Mouse (Mus musculus) naive thymus-derived CD4-positive, alpha-beta T cell, adult 2 months (primary cell): Measurements from ENCODE around the gene Vps11.
"Not testable (repeated sequence)": the region's sequence is repeated elsewhere in the genome, so short reads cannot be mapped to it uniquely, and the experiment has no call there.

Experiments
- DNase-seq: peaks from one replicate; pipeline ENCODE4 v3.0.0-alpha.2; 2011; ENCODE audit warnings: low read depth

Gene Vps11

GRCm38 (mm10) chr9:44361190-44361917 is at the start of gene Vps11:
Gene Vps11 (minus strand): TSS chr9:44361670.
- peak; percentile 98 for DNase-seq

GRCm38 (mm10) chr9:44410647-44411336 is 49.3 kb upstream of the Vps11 start:
- no peak for DNase-seq

- DNase-seq = not testable (repeated sequence)
Observed at GRCm38 (mm10) chr9:44408693-44409092, 47.2 kb upstream of the Vps11 start.

- no peak for DNase-seq
Observed at GRCm38 (mm10) chr9:44407752-44408097, 46.3 kb upstream of the Vps11 start.

GRCm38 (mm10) chr9:44406906-44407751 is 45.7 kb upstream of the Vps11 start, which contains the start of the genes Rps25 and Trappc4:
Gene Rps25 (plus strand): TSS chr9:44407139.
Gene Trappc4 (minus strand): TSS chr9:44407600.
- peak; percentile 96 for DNase-seq

GRCm38 (mm10) chr9:44405011-44405410 is 43.5 kb upstream of the Vps11 start:
- DNase-seq = no peak

- DNase-seq = no peak
Observed at GRCm38 (mm10) chr9:44401081-44401480, 39.6 kb upstream of the Vps11 start.

GRCm38 (mm10) chr9:44399795-44400114 is 38.3 kb upstream of the Vps11 start:
- DNase-seq = no peak

GRCm38 (mm10) chr9:44399114-44399794 is 37.8 kb upstream of the Vps11 start:
- DNase-seq = no peak

GRCm38 (mm10) chr9:44398551-44398950 is 37.1 kb upstream of the Vps11 start:
- no peak for DNase-seq

GRCm38 (mm10) chr9:44398087-44398486 is 36.6 kb upstream of the Vps11 start:
- no peak for DNase-seq

GRCm38 (mm10) chr9:44396684-44397411 is 35.4 kb upstream of the Vps11 start, which contains the start of gene Slc37a4:
Gene Slc37a4 (plus strand): TSS chr9:44396852.
- DNase-seq = peak; percentile 92

GRCm38 (mm10) chr9:44391466-44391865 is 30.0 kb upstream of the Vps11 start:
- peak; percentile 74 for DNase-seq

GRCm38 (mm10) chr9:44389273-44389672 is 27.8 kb upstream of the Vps11 start:
- DNase-seq = peak; percentile 74

- DNase-seq = no peak
Observed at GRCm38 (mm10) chr9:44387221-44387620, 25.8 kb upstream of the Vps11 start.

GRCm38 (mm10) chr9:44384596-44384995 is 23.1 kb upstream of the Vps11 start:
- DNase-seq = no peak

- no peak for DNase-seq
Observed at GRCm38 (mm10) chr9:44379862-44380261, 18.4 kb upstream of the Vps11 start.

GRCm38 (mm10) chr9:44379054-44379834 is 17.8 kb upstream of the Vps11 start, which contains the start of gene Hyou1:
Gene Hyou1 (plus strand): TSS chr9:44379490.
- peak; percentile 99 for DNase-seq

- DNase-seq = peak; percentile 55
Observed at GRCm38 (mm10) chr9:44378153-44378730, 16.8 kb upstream of the Vps11 start.

GRCm38 (mm10) chr9:44377335-44377734 is 15.9 kb upstream of the Vps11 start:
- DNase-seq = not testable (repeated sequence)
